Mouse (Mus musculus) left cerebral cortex, postnatal 4 days (tissue): ENCODE measurements around the gene Ugdh. TPM values are rescaled to one million over a fixed set of nuclear protein-coding genes. Genes with fewer than 3 reads are reported as not detected.

Experiments used
- total RNA-seq, 2 experiments: library from RNA; stranded (reverse); gene quantifications; 2 replicates each; pipeline ENCODE4 v1.2.3; 2021

Ugdh gene
- total RNA-seq, 2 experiments from 2014 or later = 46.0 to 48.8 TPM

Other genes starting within 250 kb of the Ugdh start
- gene Wdr19, start 236.3 kb downstream of the Ugdh start, total RNA-seq = 10 to 100 TPM; 16.3 to 19.3 TPM
- 10 to 100 TPM; 25.3 to 27.0 TPM for gene Rfc1, start 100.3 kb downstream of the Ugdh start, total RNA-seq
- under 1 TPM; 0.28 to 0.38 TPM for gene Klb, start 87.6 kb downstream of the Ugdh start, total RNA-seq
- 100 to 1,000 TPM; 777 to 795 TPM for gene Rpl9, start 44.5 kb downstream of the Ugdh start, total RNA-seq
- 10 to 100 TPM; 33.5 to 35.5 TPM for gene Lias, start 44.5 kb downstream of the Ugdh start, total RNA-seq
- gene Gm43552, start 56.9 kb upstream of the Ugdh start, total RNA-seq = not detected
- 100 to 1,000 TPM; 125 to 132 TPM for gene Smim14, start 101.2 kb upstream of the Ugdh start, total RNA-seq
- 100 to 1,000 TPM; 149 to 162 TPM for gene Ube2k, start 101.3 kb upstream of the Ugdh start, total RNA-seq